Mouse (Mus musculus): ENCODE data around the gene Sct. TPM values are rescaled to one million over a fixed set of nuclear protein-coding genes. Genes with fewer than 3 reads are reported as not detected.

The Sct gene
- 12.1 and 12.8 TPM in 2 replicates for polyA plus RNA-seq (2015; fragmentation: Nextera tagmentation; extraction: Ambion mirVana)

DNA sequence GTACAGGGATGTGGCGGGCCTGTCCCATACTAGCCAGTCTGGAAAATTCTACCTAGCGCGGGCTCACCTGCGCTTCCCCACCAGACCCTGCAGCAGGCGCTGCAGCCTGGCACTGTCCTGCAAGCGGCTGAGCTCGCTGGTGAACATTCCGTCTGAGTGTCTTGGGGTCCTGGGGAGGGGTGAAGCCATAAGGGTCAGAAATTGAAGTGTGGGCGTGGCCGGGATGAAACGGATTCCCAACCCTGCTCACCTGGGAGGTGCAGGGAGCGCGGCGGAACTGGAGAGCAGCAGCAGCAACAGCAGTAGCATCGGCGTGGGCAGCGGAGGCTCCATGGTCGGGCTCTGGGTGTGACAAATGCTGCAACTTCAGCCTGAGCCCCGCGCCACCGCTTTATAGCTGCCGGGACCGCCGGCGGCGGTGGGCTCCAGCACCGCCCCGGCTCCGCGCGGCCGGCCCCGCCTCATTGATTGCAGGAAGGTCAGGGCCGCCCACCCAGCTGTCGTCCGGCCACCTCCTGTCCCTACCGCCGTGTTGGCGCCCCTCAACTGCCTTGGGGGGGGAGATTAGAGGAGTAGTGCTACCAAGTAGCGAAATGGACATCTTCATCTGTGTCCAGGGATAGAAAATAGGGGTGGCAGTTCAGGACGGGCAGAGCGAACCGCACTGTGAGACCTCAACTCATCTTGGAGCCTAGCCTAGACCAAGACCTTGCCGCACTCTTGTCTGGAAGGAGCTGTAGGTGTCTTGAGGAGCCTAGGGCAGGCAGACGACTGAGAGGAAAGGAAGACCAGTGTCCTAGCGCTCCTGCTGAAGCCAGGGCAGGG is at the start of gene Sct:
Sct (minus strand) TSS at position 368 of the 825 bp plus-strand sequence.
- 2% methylated on average over 45 of the region's 46 CpGs for WGBS
- Histone ChIP-seq H3K36me3 (no peaks in the 10 kb centered on the region), H3K4me1 (peaks cover 15% of the 10 kb centered on the region), H3K27ac (no peak within 1 kb of the TSS), H3K4me2 (replicated peaks) (peak within 1 kb of the TSS; percentile 97), H3K9ac (peak within 1 kb of the TSS; percentile 72), H3K27me3 (0 out of 2 replicates have a peak, but pooled peaks cover 7% of the 10 kb centered on the region), H3K4me3 (peak within 1 kb of the TSS; percentile 54), H3K9me3 (no peaks in the 10 kb centered on the region)
- peak; percentile 37 for ATAC-seq (ENCODE audit: low FRiP score, low read depth)

DNA sequence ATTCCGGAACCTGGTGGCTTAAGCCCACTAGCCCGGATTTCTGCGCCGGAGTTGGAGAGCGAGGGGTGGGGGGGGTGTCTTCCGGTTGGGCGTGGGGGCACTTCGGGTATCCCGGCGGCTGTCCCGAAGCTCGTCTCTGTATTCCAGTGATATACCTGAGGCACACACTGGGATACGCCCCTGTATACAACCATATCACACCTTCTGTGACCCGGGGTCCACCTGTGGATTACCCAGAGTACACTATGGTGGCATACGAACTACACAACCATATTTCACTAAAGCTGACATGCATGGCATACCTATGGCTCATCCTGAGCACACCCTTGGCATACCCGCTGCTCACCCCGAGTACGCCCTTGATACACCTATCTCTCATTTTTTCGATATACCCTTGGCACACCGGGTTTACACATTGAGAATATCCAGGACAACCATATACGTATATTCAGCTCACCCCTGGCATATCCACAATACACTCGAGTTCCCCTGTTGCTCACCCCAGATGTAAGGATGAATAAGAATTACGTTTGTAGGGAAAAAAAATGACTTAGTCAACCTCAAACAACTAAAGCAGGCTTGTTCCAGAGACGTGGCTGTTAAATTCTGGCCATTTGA is 49.5 kb upstream of the Sct start:
- H3K4me1 ChIP-seq = peaks cover 31% of the 10 kb centered on the region
- H3K9ac ChIP-seq = peak overlapping the region; percentile 91
- H3K27me3 ChIP-seq = no peaks in the 10 kb centered on the region
- peaks cover 26% of the 10 kb centered on the region for H3K36me3 ChIP-seq
- H3K27ac ChIP-seq = peak overlapping the region; percentile 99
- peak overlapping the region; percentile 73 for H3K4me2 ChIP-seq (replicated peaks)
- 17% methylated on average over 24 of the region's 24 CpGs for WGBS
- peak overlapping the region; percentile 59 for H3K4me3 ChIP-seq
- peak; percentile 13 for ATAC-seq (ENCODE audit: low FRiP score, low read depth)
- H3K9me3 ChIP-seq = no peaks in the 10 kb centered on the region

DNA sequence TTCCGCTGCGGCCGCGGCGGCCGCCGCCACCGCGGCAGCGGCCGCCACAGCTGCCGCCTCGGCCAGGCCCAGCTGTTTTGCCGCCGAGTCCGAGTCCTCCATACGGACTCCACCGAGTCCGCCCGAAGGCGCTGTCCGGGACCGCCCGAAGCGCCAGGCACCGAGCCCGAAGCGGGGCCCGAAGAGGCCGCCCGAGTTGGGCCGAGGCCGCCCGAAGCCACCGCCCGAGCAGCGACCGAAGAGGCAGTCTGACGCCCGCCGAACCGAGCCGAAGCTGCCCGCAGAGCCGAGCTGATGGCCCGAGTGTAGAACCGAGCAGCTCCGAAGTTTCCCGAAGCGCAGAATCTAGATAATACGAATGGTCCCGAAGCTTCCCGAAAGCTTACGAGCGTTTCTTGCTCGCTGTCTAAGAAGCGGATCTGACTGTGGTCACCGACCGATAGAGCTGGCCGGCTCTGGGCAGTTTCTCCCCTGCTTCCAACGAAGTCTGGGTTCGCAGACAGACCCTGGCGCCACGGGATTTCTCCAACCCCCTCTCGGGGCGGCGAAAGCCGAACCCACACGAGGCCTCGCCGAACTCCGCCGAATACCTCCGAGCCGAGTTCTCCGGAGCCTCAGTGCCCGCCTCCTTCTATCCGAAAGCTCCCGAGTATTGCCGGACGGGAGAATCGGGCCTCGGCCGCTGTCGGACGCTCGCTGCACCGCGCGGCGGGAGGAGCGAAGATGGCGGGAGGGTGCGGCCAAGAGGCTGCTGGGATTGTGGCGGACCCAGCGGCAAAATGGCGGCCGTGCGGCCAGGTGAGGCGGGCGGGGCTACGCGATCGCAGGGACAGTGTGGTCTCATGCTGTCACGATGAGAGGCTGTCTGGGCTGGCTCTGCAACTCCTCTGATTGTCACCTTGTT is 48.8 kb upstream of the Sct start, which contains the start of the genes Deaf1 and Tmem80:
Deaf1 (minus strand) TSS at position 222 of the 904 bp plus-strand sequence.
Tmem80 (plus strand) TSS at position 271 of the 904 bp plus-strand sequence.
- peak within 1 kb of the TSS; percentile 99 for H3K27ac ChIP-seq
- under 1% methylated on average over 105 of the region's 105 CpGs for WGBS
- H3K4me2 ChIP-seq (replicated peaks) = peak within 1 kb of the TSS; percentile 98
- H3K4me3 ChIP-seq = peak within 1 kb of the TSS; percentile 59
- peaks cover 26% of the 10 kb centered on the region for H3K36me3 ChIP-seq
- ATAC-seq (ENCODE audit: low FRiP score, low read depth) = peak; percentile 96
- no peaks in the 10 kb centered on the region for H3K27me3 ChIP-seq
- H3K4me1 ChIP-seq = peaks cover 31% of the 10 kb centered on the region
- no peaks in the 10 kb centered on the region for H3K9me3 ChIP-seq
- peak within 1 kb of the TSS; percentile 91 for H3K9ac ChIP-seq

DNA sequence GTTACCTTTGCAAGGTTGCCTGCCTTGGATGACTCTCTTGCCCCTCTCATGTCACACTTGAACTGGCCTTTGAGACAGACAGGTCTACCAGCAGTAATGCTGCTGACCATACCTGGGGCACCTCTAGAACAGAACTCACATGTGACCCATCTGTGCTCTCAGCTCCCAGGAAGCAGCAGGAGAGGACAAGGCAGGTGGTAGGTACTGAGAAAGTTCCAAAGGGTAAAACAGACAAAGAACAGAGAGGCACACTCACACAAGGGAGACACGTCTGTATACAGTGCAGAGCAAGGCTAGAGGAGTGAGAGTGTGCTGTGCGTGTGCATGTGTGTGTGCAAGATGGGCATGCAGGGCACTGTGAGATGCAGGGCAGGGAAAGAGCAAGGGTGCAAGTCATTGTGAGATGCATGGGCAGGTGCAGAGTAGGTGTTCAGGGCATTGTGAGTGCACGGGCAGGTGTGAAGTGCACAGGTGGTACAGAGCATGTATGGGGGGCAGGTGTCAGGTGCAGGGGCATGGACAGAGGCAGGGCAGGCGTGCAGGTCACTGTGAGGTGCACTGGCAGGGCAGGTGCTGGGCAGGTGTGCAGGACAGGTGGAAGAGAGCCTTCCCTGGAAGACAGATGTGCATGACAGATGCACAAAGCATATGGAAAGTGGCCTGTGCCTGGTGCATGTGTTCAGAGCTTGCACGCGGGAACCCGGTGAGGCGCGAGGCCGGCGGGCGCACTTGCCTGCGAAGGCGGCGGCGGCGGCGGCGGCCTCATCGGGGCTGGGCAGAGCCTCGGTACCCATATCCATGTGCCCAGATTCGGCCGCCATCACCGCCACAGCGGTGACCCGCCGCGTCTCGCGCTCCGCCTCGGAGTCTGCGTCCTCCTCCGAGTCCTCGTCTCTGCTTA is 47.9 kb upstream of the Sct start:
- H3K27ac ChIP-seq = peak overlapping the region; percentile 99
- ATAC-seq (ENCODE audit: low FRiP score, low read depth) = peak; percentile 7
- peak overlapping the region; percentile 91 for H3K9ac ChIP-seq
- peak overlapping the region; percentile 59 for H3K4me3 ChIP-seq
- no peaks in the 10 kb centered on the region for H3K27me3 ChIP-seq
- 5% methylated on average over 35 of the region's 35 CpGs for WGBS
- H3K9me3 ChIP-seq = no peaks in the 10 kb centered on the region
- H3K4me1 ChIP-seq = peaks cover 31% of the 10 kb centered on the region
- peak overlapping the region; percentile 98 for H3K4me2 ChIP-seq (replicated peaks)
- H3K36me3 ChIP-seq = peaks cover 35% of the 10 kb centered on the region

DNA sequence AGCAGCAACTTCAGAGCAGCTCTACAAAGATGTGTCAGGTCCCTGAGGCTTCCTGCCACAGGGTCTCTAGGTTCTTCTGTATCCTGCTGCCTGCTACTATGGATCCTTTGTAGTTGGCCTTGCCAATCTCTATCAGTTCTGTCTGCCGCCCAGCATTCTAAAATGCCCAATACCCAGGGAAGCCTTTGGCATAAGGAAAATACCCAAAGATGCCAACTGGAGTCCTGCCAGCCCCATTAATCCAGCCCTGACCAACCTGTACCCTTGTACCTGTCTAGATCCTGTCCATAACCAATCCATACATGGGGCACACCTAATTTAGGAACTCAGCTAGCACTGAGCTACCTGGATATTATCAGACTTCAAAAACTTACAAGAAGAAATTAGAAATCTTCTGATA is 45.8 kb upstream of the Sct start:
- no peaks in the 10 kb centered on the region for H3K9me3 ChIP-seq
- WGBS = 100% methylated on average over 1 of the region's 1 CpGs
- no peaks in the 10 kb centered on the region for H3K27me3 ChIP-seq
- peak overlapping the region; percentile 19; the same call in 1 of the 2 replicates for H3K9ac ChIP-seq
- H3K4me1 ChIP-seq = peaks cover 31% of the 10 kb centered on the region
- peaks cover 48% of the 10 kb centered on the region for H3K36me3 ChIP-seq
- H3K4me3 ChIP-seq = no peak overlapping the region
- H3K4me2 ChIP-seq (replicated peaks) = no peak overlapping the region
- H3K27ac ChIP-seq = no peak overlapping the region
- ATAC-seq (ENCODE audit: low FRiP score, low read depth) = no peak

DNA sequence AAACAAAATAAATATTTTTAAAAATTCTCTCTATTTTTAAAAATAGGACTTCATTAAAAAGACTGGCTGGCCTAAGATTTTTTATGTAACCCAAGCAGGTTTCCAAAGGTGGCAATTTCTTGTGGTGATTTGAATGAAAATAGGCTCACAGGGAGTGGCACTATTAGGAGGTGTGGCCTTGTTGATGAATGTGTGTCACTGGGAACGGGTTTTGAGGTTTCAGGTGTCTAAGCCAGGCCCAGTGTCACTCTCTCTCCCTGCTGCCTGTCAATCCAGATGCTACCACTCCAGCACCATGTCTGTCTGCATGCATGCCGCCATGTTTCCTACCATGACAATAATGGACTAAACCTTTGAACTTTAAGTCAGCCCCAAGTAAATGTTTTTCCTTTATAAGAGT is 40.5 kb upstream of the Sct start:
- H3K27ac ChIP-seq = no peak overlapping the region
- WGBS = 68% methylated on average over 2 of the region's 2 CpGs
- H3K4me3 ChIP-seq = no peak overlapping the region
- no peaks in the 10 kb centered on the region for H3K9me3 ChIP-seq
- H3K27me3 ChIP-seq = no peaks in the 10 kb centered on the region
- no peak overlapping the region for H3K9ac ChIP-seq
- H3K4me1 ChIP-seq = 0 out of 2 replicates have a peak, but pooled peaks cover 3% of the 10 kb centered on the region
- peaks cover 99% of the 10 kb centered on the region for H3K36me3 ChIP-seq
- no peak overlapping the region for H3K4me2 ChIP-seq (replicated peaks)
- no peak for ATAC-seq (ENCODE audit: low FRiP score, low read depth)

DNA sequence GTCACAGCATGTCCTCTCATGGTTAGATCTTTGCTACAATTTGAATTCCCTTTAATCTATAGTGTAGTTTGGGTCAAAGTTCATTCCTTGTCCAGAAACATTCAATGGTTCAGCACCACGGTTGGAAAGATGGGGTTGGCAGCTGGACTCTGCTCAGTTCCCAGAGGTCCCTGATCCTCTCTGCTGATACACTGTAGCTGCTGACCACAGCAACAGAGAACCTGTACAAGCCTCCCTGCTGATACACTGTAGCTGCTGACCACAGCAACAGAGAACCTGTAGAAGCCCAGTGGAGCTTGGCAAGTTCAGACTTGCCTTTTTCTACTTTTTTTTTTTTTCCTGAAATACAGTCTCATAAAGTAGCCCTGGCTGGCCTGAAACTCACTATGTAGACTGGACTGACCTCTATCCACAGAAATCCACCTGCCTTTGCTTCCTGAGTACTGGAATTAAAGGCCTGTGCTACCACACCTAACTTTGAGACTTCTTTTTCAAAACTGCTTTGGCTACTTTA is 38.7 kb upstream of the Sct start:
- no peak overlapping the region for H3K9ac ChIP-seq
- no peaks in the 10 kb centered on the region for H3K27me3 ChIP-seq
- H3K4me2 ChIP-seq (replicated peaks) = no peak overlapping the region
- no peak overlapping the region for H3K27ac ChIP-seq
- no peak overlapping the region for H3K4me3 ChIP-seq
- H3K36me3 ChIP-seq = peaks cover 97% of the 10 kb centered on the region
- H3K4me1 ChIP-seq = no peaks in the 10 kb centered on the region
- no peaks in the 10 kb centered on the region for H3K9me3 ChIP-seq
- 88% methylated on average over 1 of the region's 1 CpGs for whole genome bisulfite sequencing
- ATAC-seq (ENCODE audit: low FRiP score, low read depth) = no peak

DNA sequence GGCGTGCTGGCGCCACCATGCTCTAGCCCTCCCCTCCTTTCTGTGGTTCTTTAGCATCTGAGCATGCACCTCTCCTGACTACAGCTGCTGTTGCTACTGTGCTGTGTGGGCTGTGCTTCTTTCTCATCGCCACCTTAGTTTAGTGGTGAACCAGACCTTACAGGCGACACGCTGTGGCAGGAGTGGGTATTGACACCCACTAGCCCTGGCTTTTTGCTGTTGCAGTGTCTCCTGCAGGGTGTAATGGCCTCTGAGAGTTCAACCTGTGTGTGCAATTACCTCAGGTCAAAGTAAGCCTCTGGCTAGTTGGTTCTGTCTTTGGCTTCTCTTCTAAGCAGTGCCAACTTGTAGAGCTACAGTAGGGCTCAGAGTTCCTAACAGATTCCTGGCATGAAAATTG is 37.0 kb upstream of the Sct start:
- Histone ChIP-seq H3K27ac (no peak overlapping the region), H3K36me3 (peaks cover 97% of the 10 kb centered on the region), H3K4me2 (replicated peaks) (no peak overlapping the region), H3K4me3 (no peak overlapping the region), H3K9ac (no peak overlapping the region), H3K27me3 (no peaks in the 10 kb centered on the region), H3K4me1 (no peaks in the 10 kb centered on the region), H3K9me3 (no peaks in the 10 kb centered on the region)
- 76% methylated on average over 5 of the region's 5 CpGs for WGBS
- ATAC-seq (ENCODE audit: low FRiP score, low read depth) = no peak

DNA sequence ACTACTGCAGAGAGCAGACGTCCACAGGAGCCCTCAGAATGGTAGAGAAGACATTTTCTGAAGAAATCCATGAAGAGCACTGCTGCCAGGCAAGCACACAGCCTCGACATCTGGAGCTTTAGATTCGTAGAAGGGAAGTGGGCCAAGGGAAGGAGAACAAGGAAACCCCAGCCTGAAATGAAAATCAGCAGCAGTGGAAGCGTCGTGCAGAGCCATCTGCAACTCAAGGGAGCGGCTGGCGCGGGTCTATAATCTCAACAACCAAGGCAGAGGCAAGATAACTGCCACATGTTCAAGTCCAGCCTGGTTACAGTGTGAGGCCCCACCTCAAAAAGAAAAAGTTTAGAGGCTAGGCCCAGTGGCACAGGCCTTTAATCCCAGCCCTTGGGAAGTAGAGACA is 36.1 kb upstream of the Sct start:
- H3K9ac ChIP-seq = no peak overlapping the region
- no peak overlapping the region for H3K4me3 ChIP-seq
- peaks cover 97% of the 10 kb centered on the region for H3K36me3 ChIP-seq
- WGBS = 83% methylated on average over 8 of the region's 8 CpGs
- no peaks in the 10 kb centered on the region for H3K27me3 ChIP-seq
- H3K27ac ChIP-seq = no peak overlapping the region
- no peaks in the 10 kb centered on the region for H3K4me1 ChIP-seq
- H3K4me2 ChIP-seq (replicated peaks) = no peak overlapping the region
- no peaks in the 10 kb centered on the region for H3K9me3 ChIP-seq
- ATAC-seq (ENCODE audit: low FRiP score, low read depth) = no peak

DNA sequence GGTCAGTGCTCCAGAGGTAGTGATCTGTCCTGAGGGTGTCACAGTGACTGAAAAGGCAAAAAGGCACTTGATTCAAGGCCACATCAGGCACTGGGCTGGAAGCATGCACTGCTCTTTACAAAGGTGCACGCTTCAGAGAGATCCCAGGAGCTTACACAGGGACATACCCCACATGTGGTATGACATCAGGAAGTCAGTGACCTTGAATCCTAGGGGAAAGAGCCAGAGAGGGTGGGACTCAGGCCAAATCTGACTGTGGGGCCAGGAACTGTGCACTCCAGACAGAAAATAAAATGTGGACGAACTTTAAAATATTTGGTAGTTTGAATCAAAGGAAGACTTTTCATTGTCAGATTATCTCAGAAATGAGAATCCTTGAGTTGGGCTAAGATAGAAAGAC is 35.5 kb upstream of the Sct start:
- H3K4me2 ChIP-seq (replicated peaks) = no peak overlapping the region
- H3K27ac ChIP-seq = no peak overlapping the region
- no peaks in the 10 kb centered on the region for H3K9me3 ChIP-seq
- no peaks in the 10 kb centered on the region for H3K27me3 ChIP-seq
- no peak overlapping the region for H3K9ac ChIP-seq
- no peaks in the 10 kb centered on the region for H3K4me1 ChIP-seq
- peaks cover 99% of the 10 kb centered on the region for H3K36me3 ChIP-seq
- H3K4me3 ChIP-seq = no peak overlapping the region
- ATAC-seq (ENCODE audit: low FRiP score, low read depth) = no peak
- 85% methylated on average over 2 of the region's 2 CpGs for WGBS

DNA sequence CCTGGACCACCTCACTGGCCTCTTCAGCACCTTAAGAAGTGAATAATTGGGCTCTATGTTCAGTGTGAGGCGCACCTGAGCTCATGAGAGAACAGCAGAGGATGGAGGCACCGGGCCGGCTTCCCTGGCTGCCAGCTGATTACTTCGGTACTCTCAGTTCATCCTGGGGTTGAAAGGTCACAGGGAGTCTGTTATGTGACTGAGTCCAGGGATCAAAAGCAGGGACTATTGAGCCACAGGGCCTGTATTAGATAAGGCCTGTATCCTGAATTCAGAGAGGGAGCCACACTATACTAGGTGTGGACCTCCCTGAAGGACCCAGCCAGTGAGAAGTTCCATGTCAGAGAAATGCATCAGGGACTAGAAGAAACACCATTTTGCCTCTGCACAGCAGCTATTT is 25.6 kb upstream of the Sct start:
- Histone ChIP-seq H3K9me3 (no peaks in the 10 kb centered on the region), H3K27ac (no peak overlapping the region), H3K4me3 (no peak overlapping the region), H3K9ac (no peak overlapping the region), H3K4me1 (no peaks in the 10 kb centered on the region), H3K27me3 (no peaks in the 10 kb centered on the region), H3K36me3 (peaks cover 98% of the 10 kb centered on the region), H3K4me2 (replicated peaks) (no peak overlapping the region)
- no peak for ATAC-seq (ENCODE audit: low FRiP score, low read depth)
- WGBS = 92% methylated on average over 4 of the region's 4 CpGs
